Mouse (Mus musculus): Measurements from ENCODE around the gene S1pr3.

DNA sequence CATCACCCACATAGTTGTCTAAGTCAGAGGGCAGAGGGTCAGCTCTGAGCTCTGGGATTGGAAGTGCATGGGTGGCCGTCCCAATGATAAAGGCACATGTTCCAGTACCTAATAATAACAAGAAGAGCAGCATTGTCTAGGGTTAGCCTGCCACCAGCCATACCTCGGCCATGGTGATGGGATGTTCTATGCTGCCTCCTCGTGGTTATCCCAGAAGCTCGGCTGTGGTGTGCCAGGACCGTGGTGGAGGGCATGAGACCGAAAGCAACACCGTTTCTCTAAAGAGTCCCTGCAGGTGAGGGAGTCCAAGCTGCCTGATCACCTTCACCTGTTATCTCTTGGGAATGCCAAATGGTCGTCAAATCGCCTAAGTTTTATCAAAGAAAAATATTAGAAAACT lies 15.2 kb downstream of the S1pr3 start:
- TF ChIP-seq EP300 (optimal IDR thresholded peaks at IDR 0.05) (no peak), CTCF (IDR thresholded peaks at IDR 0.05; ENCODE audit: low read depth) (0 out of 2 replicates have a peak, but pooled peaks have one; percentile 11)

All from stomach, postnatal 0 days (tissue).